Mouse (Mus musculus): ENCODE measurements at regions not wholly inside any gene's neighbourhood (a gene's known extent, or its start where the extent isn't known, plus 50 kb on each side); places are given as distances from the start of the nearest gene placed in this dataset.

DNA sequence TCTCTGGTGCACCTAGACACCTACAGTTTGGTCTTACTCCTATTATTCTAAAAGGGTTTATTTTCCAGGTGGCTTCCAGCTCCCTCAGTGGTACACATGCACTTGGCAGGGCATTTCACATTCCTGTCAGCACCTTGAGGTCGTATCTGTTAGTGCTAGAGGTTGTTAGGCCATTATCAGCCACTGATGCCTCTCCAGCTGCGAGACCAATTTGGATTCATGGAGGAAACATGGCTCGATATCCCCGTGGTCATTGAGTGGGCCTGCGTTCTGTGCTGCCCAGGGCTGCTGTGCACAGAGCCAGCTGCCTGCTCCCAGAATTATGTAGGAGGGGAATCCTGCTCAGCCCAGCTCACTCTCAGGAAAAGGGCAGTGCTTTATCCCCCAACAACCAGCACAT, 60.1 kb upstream of the Irx1 start:
- no peak for DNase-seq (ENCODE audit: low read depth, low spot score)

- DNase-seq (ENCODE audit: low read depth, low spot score): no peak
Observed at GRCm38 (mm10) chr13:72043930-72044470, 80.5 kb upstream of the Irx1 start.

DNA sequence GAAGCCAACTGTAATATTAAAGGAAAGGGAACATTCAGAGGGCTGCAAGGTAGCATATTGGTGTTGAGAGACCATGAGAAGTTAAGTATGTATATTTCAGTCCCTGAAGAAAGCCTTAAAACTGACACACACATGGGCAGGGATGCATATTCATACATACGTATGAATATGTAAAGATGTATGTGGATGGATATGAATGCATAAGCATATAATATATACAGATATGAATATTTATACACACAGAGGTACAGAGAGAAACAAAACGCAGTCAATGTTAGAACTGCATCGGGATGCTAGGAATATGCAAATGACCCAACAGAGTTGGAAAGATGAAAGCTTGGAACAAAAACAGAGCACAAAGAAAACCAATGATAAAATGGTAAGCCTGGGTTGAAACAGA, 92.9 kb upstream of the Irx1 start:
- no peak for DNase-seq (ENCODE audit: low read depth, low spot score)

GRCm38 (mm10) chr13:72061659-72062058, 98.1 kb upstream of the Irx1 start:
- DNase-seq (ENCODE audit: low read depth, low spot score): no peak

DNA sequence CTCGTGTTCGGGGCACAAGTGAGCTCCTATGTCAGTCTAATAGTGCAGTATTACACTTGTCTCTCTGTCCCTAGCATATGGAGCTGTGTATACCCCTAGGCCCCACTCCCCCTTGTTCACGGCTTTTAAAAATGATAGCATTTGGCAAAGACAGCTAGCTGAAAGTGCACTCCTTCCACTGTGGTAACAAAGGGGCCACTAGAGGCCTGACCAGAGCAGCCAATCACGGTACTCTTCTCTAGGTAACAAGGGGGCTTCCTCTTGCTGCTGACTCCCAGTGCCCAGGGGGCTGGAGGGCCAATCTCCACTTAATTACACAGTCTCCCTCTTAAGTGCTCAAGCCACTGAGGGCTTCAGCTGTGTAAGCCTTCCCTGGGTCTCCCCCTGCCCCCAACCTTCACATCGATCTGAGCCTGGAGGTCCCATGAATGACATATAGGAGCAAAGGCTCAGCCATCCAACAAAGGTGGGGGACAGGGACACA, 99.8 kb upstream of the Irx1 start:
- no peak for DNase-seq (ENCODE audit: low read depth, low spot score)

GRCm38 (mm10) chr13:72096585-72096984, 133.1 kb upstream of the Irx1 start:
- DNase-seq (ENCODE audit: low read depth, low spot score): no peak

DNA sequence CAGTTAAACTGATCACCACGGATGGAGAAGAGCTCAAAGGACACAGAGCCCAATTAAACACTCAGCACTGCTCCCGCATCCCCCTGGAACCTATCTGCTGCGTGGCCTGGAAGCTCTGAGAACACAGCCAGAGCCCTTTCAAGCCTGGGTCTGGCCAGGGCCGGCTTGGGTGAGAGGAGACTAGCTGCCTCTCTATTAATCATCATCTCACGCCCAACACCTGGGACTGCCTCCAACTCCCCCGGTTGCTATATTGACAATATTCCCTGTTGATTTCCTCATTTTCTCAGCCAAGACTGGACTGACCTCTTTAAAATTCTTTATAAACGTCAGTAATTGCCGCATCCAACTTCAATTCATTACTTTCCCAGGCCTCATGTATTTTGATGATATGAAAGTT, 133.7 kb upstream of the Irx1 start:
- DNase-seq (ENCODE audit: low read depth, low spot score): no peak

- no peak for DNase-seq (ENCODE audit: low read depth, low spot score)
Observed at GRCm38 (mm10) chr13:72097811-72098210, 134.3 kb upstream of the Irx1 start.

DNA sequence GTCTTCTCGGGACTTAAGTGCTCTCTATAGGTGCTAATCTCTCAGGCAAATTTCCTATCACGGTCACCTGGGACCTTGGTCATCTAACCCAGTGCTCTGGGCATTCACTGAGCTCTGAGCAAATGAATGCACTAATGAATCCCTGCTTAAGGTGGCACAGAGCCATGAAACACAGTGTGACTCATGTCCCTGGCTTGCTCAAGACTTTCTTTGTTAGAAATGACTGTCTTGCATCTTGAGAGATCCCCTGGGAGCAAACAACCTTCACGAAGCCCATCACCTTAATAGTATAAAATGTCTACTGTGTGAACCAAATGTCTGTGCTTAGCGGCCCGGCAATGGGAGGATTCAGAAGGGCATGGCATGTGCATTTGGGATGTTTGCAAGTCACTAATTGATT, 137.2 kb upstream of the Irx1 start:
- no peak for DNase-seq (ENCODE audit: low read depth, low spot score)

- DNase-seq (ENCODE audit: low read depth, low spot score): no peak
Observed at GRCm38 (mm10) chr13:72108666-72109065, 145.1 kb upstream of the Irx1 start.

DNA sequence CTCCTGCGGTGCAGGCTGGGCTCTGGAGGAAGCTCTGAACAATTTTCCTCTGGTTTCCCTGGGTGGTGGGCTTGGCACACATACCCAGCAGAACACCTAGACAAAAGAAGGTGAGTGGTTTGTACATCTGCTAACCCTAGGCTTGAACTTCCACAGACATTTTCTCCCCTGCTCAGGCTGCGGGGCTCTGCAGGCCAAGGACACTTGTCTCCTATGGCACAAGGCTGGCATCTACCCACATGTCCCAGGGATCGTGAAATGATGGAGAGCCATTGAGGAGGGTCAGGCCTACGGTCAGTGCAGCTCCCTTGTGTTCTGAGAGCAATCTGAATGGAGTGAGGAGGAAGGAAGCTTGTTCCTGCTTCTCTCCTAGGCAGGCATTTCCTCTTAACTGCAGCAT, 150.4 kb upstream of the Irx1 start:
- DNase-seq (ENCODE audit: low read depth, low spot score): no peak

- DNase-seq (ENCODE audit: low read depth, low spot score): no peak
Observed at GRCm38 (mm10) chr13:72114776-72115663, 151.5 kb upstream of the Irx1 start.

- no peak for DNase-seq (ENCODE audit: low read depth, low spot score)
Observed at GRCm38 (mm10) chr13:72120467-72120866, 156.9 kb upstream of the Irx1 start.

DNA sequence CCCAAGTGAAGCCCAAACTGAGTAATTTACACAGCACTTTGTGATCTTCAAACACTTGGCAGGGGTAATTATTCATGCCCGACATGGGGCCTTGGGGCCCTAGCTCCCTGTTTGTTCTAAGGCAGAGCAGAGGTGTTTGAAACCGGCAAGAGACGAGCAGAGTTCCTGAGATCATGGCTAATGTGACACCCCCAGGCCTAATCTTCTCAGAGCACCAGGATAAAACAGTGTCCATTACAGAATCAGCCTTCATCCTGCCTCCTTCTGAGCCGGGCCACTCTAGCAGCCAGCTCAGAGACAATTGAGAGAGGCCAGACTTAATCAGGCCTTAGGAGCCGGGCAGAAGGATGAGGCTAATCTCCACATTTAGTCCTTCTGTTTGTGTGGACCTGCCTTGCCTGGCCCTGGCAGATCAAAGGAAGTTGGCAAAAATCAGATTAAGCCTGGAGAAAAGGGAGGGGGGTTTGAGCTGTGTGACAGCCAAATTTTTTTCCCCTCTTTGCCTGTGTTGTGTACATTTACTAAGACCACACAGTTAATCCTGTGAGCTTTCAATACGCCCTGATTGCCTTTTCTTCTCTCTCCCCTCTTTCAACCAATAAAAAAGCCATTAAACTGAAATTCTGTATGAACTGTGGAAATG, 157.5 kb upstream of the Irx1 start:
- DNase-seq (ENCODE audit: low read depth, low spot score): no peak

GRCm38 (mm10) chr13:72121554-72122229, 158.2 kb upstream of the Irx1 start:
- no peak for DNase-seq (ENCODE audit: low read depth, low spot score)

GRCm38 (mm10) chr13:72122230-72122627, 158.7 kb upstream of the Irx1 start:
- no peak for DNase-seq (ENCODE audit: low read depth, low spot score)

DNA sequence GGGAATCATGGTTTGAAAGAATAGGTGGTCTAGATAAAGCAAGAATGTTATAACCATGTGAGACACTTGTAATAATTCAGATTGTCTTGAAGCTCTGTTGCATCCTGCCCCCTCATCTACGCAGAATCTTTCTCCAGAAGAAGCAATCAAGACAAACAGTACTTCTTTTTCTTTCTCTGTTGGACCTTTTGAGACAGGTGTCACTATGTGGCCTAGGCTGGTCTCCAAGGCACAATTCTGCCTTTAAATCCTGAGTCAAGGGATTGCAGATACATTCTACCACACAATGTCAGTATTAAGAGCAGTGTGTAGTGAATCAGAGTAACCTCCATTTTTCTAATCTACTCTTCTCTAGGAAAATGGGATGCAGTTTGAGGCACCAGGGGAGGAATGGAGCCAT, 164.8 kb upstream of the Irx1 start:
- no peak for DNase-seq (ENCODE audit: low read depth, low spot score)

DNA sequence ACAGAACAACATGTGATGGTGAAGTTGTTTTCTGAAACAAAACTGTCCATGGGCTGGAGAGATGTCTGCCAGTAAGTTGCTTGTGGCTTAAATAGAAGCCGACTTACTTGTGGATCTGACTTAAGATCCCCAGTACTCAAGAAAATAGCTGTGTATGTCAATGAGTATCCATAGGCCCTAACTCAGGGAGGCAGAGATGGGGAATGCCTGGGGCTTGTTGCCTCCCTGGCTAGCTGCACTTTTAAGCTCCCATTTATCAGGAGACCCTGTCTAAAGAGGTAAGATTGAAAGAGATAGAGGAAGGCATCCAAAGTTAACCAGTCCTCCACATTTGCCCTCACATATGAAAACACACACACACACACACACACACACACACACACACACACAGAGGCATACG, 167.8 kb upstream of the Irx1 start:
- no peak for DNase-seq (ENCODE audit: low read depth, low spot score)

- peak; percentile 33 for DNase-seq (ENCODE audit: low read depth, low spot score)
Observed at GRCm38 (mm10) chr13:72134101-72134768, 170.7 kb upstream of the Irx1 start.

DNA sequence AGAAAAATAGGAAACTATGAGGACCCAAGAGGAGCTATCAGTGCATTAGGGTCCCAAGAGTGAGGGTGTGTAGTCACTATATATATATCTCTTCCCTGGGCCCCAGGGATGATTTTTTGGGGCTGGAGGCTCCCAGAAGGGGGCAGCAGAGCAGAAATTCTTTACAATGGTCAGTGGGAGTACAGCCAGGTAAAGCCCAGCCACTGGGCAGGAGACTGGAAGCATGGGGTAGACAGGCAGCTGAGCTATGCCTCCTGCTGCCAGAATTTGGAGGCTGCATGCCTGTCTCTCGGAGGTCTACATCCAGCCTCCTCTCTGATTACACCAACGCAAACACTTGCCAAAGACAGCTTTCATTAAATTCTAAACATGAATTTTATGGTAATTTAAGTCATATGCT, 202.7 kb upstream of the Irx1 start:
- DNase-seq (ENCODE audit: low read depth, low spot score): no peak

- no peak for DNase-seq (ENCODE audit: low read depth, low spot score)
Observed at GRCm38 (mm10) chr13:72167434-72167833, 203.9 kb upstream of the Irx1 start.

GRCm38 (mm10) chr13:72183636-72184035, 220.1 kb upstream of the Irx1 start:
- DNase-seq (ENCODE audit: low read depth, low spot score): no peak
